17 mouse cellular contexts compared by ENCODE assay signal in genomic region chr3:121699849-121700248, GRCm38 (mm10). TPM values are rescaled to one million over a fixed set of nuclear protein-coding genes. Genes with fewer than 3 reads are reported as not detected.
DNase-seq lines count a peak whose midpoint lies in the region; ATAC-seq and TF ChIP-seq lines count a peak whose summit lies in the region.
"Had no signal": no experiment of that assay in that cellular context is flagged by ENCODE, and none has a peak within 500 bp of the region (broad histone marks: within the 10 kb centered on the region; RNA-seq: fewer than 3 reads in every experiment).

No protein-coding gene starts in this region.

- no peaks in the 10 kb centered on the region for H3K27me3 ChIP-seq in lung, embryonic 14.5 days (ENCODE audit: insufficient read depth, low read length)
- H3K27me3 ChIP-seq in forebrain, postnatal 0 days (ENCODE audit: insufficient read depth, low read length) = no peaks in the 10 kb centered on the region
- no peaks in the 10 kb centered on the region for H3K27me3 ChIP-seq in midbrain, embryonic 11.5 days (ENCODE audit: control insufficient read depth, insufficient read depth, low read length)
- H3K27me3 ChIP-seq: embryonic facial prominence, embryonic 15.5 days had no signal

- no peak overlapping the region for H3K9ac ChIP-seq in lung, embryonic 14.5 days
- no peak overlapping the region for H3K9ac ChIP-seq in forebrain, postnatal 0 days
- H3K9ac ChIP-seq in midbrain, embryonic 11.5 days (ENCODE audit: low read length) = no peak overlapping the region
- H3K9ac ChIP-seq: embryonic facial prominence, embryonic 15.5 days; liver, embryonic 14.5 days had no signal

- H3K4me1 ChIP-seq in lung, embryonic 14.5 days (ENCODE audit: insufficient read depth) = 0 out of 2 replicates have a peak, but pooled peaks cover 4% of the 10 kb centered on the region
- peaks cover 22% of the 10 kb centered on the region for H3K4me1 ChIP-seq in forebrain, postnatal 0 days (ENCODE audit: insufficient read depth)
- H3K4me1 ChIP-seq in midbrain, embryonic 11.5 days (ENCODE audit: control insufficient read depth, insufficient read depth, low read length) = peaks cover 17% of the 10 kb centered on the region

- peak; percentile 24; the same call in 1 of the 2 replicates for ATAC-seq in lung, embryonic 14.5 days (ENCODE audit: insufficient read depth)
- ATAC-seq in forebrain, postnatal 0 days = no peak; the same call in 1 of the 2 replicates
- peak; percentile 39; the same call in 1 of the 2 replicates for ATAC-seq in midbrain, embryonic 11.5 days (ENCODE audit: low FRiP score)

- WGBS in lung, embryonic 14.5 days = 72% methylated on average over 4 of the region's 4 CpGs
- 33% methylated on average over 4 of the region's 4 CpGs for WGBS in forebrain, postnatal 0 days
- 82% methylated on average over 4 of the region's 4 CpGs for WGBS in midbrain, embryonic 11.5 days

- no peak for TF ChIP-seq CTCF in lung, embryonic 14.5 days (IDR thresholded peaks at IDR 0.05; ENCODE audit: low read depth)
- no peak for TF ChIP-seq CTCF in forebrain, postnatal 0 days (IDR thresholded peaks at IDR 0.05; ENCODE audit: low read depth)

- no peak overlapping the region for H3K4me2 ChIP-seq in lung, embryonic 14.5 days
- peak overlapping the region; percentile 26; the same call in 1 of the 2 replicates for H3K4me2 ChIP-seq in forebrain, postnatal 0 days (ENCODE audit: low read depth)
- no peak overlapping the region; the same call in 1 of the 2 replicates for H3K4me2 ChIP-seq in midbrain, embryonic 11.5 days

- H3K27ac ChIP-seq in lung, embryonic 14.5 days (ENCODE audit: low read depth) = no peak overlapping the region
- peak overlapping the region; percentile 90 for H3K27ac ChIP-seq in forebrain, postnatal 0 days (ENCODE audit: low read depth, low read length)
- peak overlapping the region; percentile 69; the same call in 1 of the 2 replicates for H3K27ac ChIP-seq in midbrain, embryonic 11.5 days (ENCODE audit: low read depth, low read length)
- H3K27ac ChIP-seq: embryonic facial prominence, embryonic 15.5 days; liver, embryonic 14.5 days had no signal

- DNase-seq in lung, embryonic 14.5 days = no peak
- no peak for DNase-seq in lung, adult 18-20 months
- DNase-seq in forebrain, postnatal 0 days = peak; percentile 16
- no peak for DNase-seq in midbrain, embryonic 11.5 days (ENCODE audit: low spot score, missing footprints)
- DNase-seq in gastrocnemius, postnatal 25 days = no peak
- no peak for DNase-seq in retina, embryonic 14.5 days (ENCODE audit: low spot score)
- DNase-seq in Muller cell, postnatal 12 days (ENCODE audit: inconsistent ontology term) = no peak
- DNase-seq: kidney, adult 18-20 months; lung, postnatal 4 days; thymus, postnatal 4 days had no signal

- no peak overlapping the region for H3K4me3 ChIP-seq in lung, embryonic 14.5 days (ENCODE audit: low read depth, low read length)
- H3K4me3 ChIP-seq in forebrain, postnatal 0 days (ENCODE audit: low read depth, low read length) = no peak overlapping the region
- no peak overlapping the region for H3K4me3 ChIP-seq in midbrain, embryonic 11.5 days (ENCODE audit: low read depth, low read length)
- H3K4me3 ChIP-seq: embryonic facial prominence, embryonic 15.5 days; myocyte had no signal

- no peaks in the 10 kb centered on the region for H3K36me3 ChIP-seq in lung, embryonic 14.5 days (ENCODE audit: insufficient read depth)
- no peaks in the 10 kb centered on the region for H3K36me3 ChIP-seq in forebrain, postnatal 0 days (ENCODE audit: insufficient read depth)
- H3K36me3 ChIP-seq in midbrain, embryonic 11.5 days (ENCODE audit: control insufficient read depth, insufficient read depth, low read length) = no peaks in the 10 kb centered on the region
- H3K36me3 ChIP-seq: embryonic facial prominence, embryonic 15.5 days had no signal

- no peaks in the 10 kb centered on the region for H3K9me3 ChIP-seq in lung, embryonic 14.5 days (ENCODE audit: low read depth, low read length)
- H3K9me3 ChIP-seq in forebrain, postnatal 0 days (ENCODE audit: low read length) = no peaks in the 10 kb centered on the region
- no peaks in the 10 kb centered on the region for H3K9me3 ChIP-seq in midbrain, embryonic 11.5 days (ENCODE audit: control insufficient read depth, low read length)
- H3K9me3 ChIP-seq: embryonic facial prominence, embryonic 15.5 days had no signal

RNA-seq across cellular contexts. Expression of gene F3, which starts 23.5 kb away (rescaled TPM):
- polyA plus RNA-seq in lung, embryonic 14.5 days (2014; fragmentation: Nextera tagmentation; extraction: Ambion mirVana) = 16.1 and 19.1 TPM in 2 replicates
- 9.7 and 11.5 TPM in 2 replicates for total RNA-seq in forebrain, postnatal 0 days (2014; rRNA removed)
- 13.4 and 14.2 TPM in 2 replicates for polyA plus RNA-seq in forebrain, postnatal 0 days (2015; fragmentation: Nextera tagmentation; extraction: Ambion mirVana)
- polyA plus RNA-seq in midbrain, embryonic 11.5 days (2014; fragmentation: Nextera tagmentation; extraction: Ambion mirVana) = 4.2 and 4.8 TPM in 2 replicates
- 1 to 10 TPM; 4.3 to 6.1 TPM for total RNA-seq in gastrocnemius, postnatal 25 days (2021)

RNA-seq across cellular contexts. Expression of gene 4930432M17Rik, which starts 29.3 kb away (rescaled TPM):
- not detected in 2 replicates for polyA plus RNA-seq in lung, embryonic 14.5 days (2014; fragmentation: Nextera tagmentation; extraction: Ambion mirVana)
- total RNA-seq in forebrain, postnatal 0 days (2014; rRNA removed) = not detected in 2 replicates
- polyA plus RNA-seq in forebrain, postnatal 0 days (2015; fragmentation: Nextera tagmentation; extraction: Ambion mirVana) = not detected in 2 replicates
- not detected in 2 replicates for polyA plus RNA-seq in midbrain, embryonic 11.5 days (2014; fragmentation: Nextera tagmentation; extraction: Ambion mirVana)
- not detected for total RNA-seq in gastrocnemius, postnatal 25 days (2021)
- total RNA-seq: gastrocnemius, adult 18-20 months; left cerebral cortex, postnatal 14 days had no signal
- polyA plus RNA-seq: embryonic facial prominence, embryonic 15.5 days; heart, postnatal 0 days; liver, embryonic 14.5 days; myocyte; spleen, adult 2 months had no signal
